In genomic region chr16:11940477-11940876, GRCm38 (mm10) we compare ENCODE assay signal across 9 mouse cellular contexts. TPM values are rescaled to one million over a fixed set of nuclear protein-coding genes. Genes with fewer than 3 reads are reported as not detected.
A peak's percentile ranks its signal among the peaks of the same experiment; 100 is the strongest.
DNase-seq lines count a peak whose midpoint lies in the region; ATAC-seq lines count a peak whose summit lies in the region.
"Had no signal": no experiment of that assay in that cellular context is flagged by ENCODE, and none has a peak within 500 bp of the region (broad histone marks: within the 10 kb centered on the region; RNA-seq: fewer than 3 reads in every experiment).

No protein-coding gene starts in this region.

- intact Hi-C loops in left cerebral cortex, postnatal 10 days (cut with DNase I) = no loop called here

- peak; percentile 41 to 65 for DNase-seq in left cerebral cortex, adult 18-20 months (ENCODE audit: low spot score in 2 of 2)
- no peak for DNase-seq in left cerebral cortex, postnatal 10 days (ENCODE audit: extremely low spot score in 1 of 2, low spot score in 2 of 2)
- DNase-seq in ES-CJ7 (ENCODE audit: low read depth, low spot score) = peak; percentile 18
- peak; percentile 69 for DNase-seq in adrenal gland, postnatal 10 days
- peak; percentile 22 for DNase-seq in embryonic facial prominence, embryonic 10.5 days (ENCODE audit: low spot score)
- peak; percentile 5 to 11 for DNase-seq in layer of hippocampus, postnatal 36 days
- peak; percentile 19 for DNase-seq in retina, postnatal 7 days (ENCODE audit: low read depth, low spot score)

- H3K4me1 ChIP-seq in embryonic facial prominence, embryonic 10.5 days = no peaks in the 10 kb centered on the region
- H3K4me1 ChIP-seq: lung, embryonic 15.5 days had no signal

- ATAC-seq in megakaryocyte, adult 5-6 weeks (ENCODE audit: poor library complexity, severe bottlenecking) = no peak

- no peak overlapping the region for H3K4me3 ChIP-seq in embryonic facial prominence, embryonic 10.5 days
- H3K4me3 ChIP-seq: lung, embryonic 15.5 days had no signal

- no peaks in the 10 kb centered on the region for H3K36me3 ChIP-seq in embryonic facial prominence, embryonic 10.5 days (replicated peaks)
- H3K36me3 ChIP-seq: lung, embryonic 15.5 days had no signal

- peaks cover 4% of the 10 kb centered on the region; the same call in 1 of the 2 replicates for H3K9me3 ChIP-seq in embryonic facial prominence, embryonic 10.5 days
- H3K9me3 ChIP-seq: lung, embryonic 15.5 days had no signal

- H3K27ac ChIP-seq in embryonic facial prominence, embryonic 10.5 days (replicated peaks) = no peak overlapping the region
- H3K27ac ChIP-seq: lung, embryonic 15.5 days had no signal

- H3K27me3 ChIP-seq in embryonic facial prominence, embryonic 10.5 days (replicated peaks; ENCODE audit: low read depth, poor library complexity, severe bottlenecking) = 0 out of 2 replicates have a peak, but pooled peaks cover 6% of the 10 kb centered on the region
- H3K27me3 ChIP-seq: lung, embryonic 15.5 days had no signal

RNA-seq across cellular contexts. Expression of gene Cpped1, which starts 31.2 kb away (rescaled TPM):
- 10 to 100 TPM; 37.1 to 37.8 TPM for total RNA-seq in left cerebral cortex, adult 18-20 months (2021)
- 10 to 100 TPM; 28.3 to 29.4 TPM for total RNA-seq in left cerebral cortex, postnatal 10 days (2021)
- 10 to 100 TPM; 44.8 to 57.1 TPM for total RNA-seq in adrenal gland, postnatal 10 days (2021)
- 15.0 and 15.5 TPM in 2 replicates for polyA plus RNA-seq in embryonic facial prominence, embryonic 10.5 days (2016; fragmentation: Nextera tagmentation; extraction: Ambion mirVana)
- total RNA-seq in layer of hippocampus, postnatal 36 days (2021) = 10 to 100 TPM; 31.0 to 33.1 TPM
- total RNA-seq in megakaryocyte, adult 5-6 weeks (2015) = 12.5 and 15.8 TPM in 2 replicates
- 9.9 and 10.5 TPM in 2 replicates for total RNA-seq in megakaryocyte, adult 5-6 weeks (2017)

RNA-seq across cellular contexts. Expression of gene Shisa9, which starts 43.4 kb away (rescaled TPM):
- 10 to 100 TPM; 55.6 to 58.7 TPM for total RNA-seq in left cerebral cortex, adult 18-20 months (2021)
- 10 to 100 TPM; 66.1 to 69.1 TPM for total RNA-seq in left cerebral cortex, postnatal 10 days (2021)
- 1 to 10 TPM; 2.3 to 3.3 TPM for total RNA-seq in adrenal gland, postnatal 10 days (2021)
- polyA plus RNA-seq in embryonic facial prominence, embryonic 10.5 days (2016; fragmentation: Nextera tagmentation; extraction: Ambion mirVana) = 0.10 and 0.29 TPM in 2 replicates
- 10 to 100 TPM; 51.9 to 57.4 TPM for total RNA-seq in layer of hippocampus, postnatal 36 days (2021)
- not detected in 2 replicates for total RNA-seq in megakaryocyte, adult 5-6 weeks (2015)
- not detected in 2 replicates for total RNA-seq in megakaryocyte, adult 5-6 weeks (2017)

Comparison
In these comparisons a context has a peak if more than half of its experiments do, and no peak if none do; other contexts are left out.
1. DNase-seq: peak in left cerebral cortex, adult 18-20 months (2 of 2), ES-CJ7 (single experiment), adrenal gland, postnatal 10 days (single experiment), embryonic facial prominence, embryonic 10.5 days (single experiment), layer of hippocampus, postnatal 36 days (2 of 2) and retina, postnatal 7 days (single experiment); none in left cerebral cortex, postnatal 10 days (0 of 2).
2. RNA of gene Shisa9, which starts 43.4 kb away (total RNA-seq): 66.1 to 69.1 TPM in left cerebral cortex, postnatal 10 days, 55.6 to 58.7 TPM in left cerebral cortex, adult 18-20 months and 51.9 to 57.4 TPM in layer of hippocampus, postnatal 36 days; 2.3 to 3.3 TPM in adrenal gland, postnatal 10 days and not detected in megakaryocyte, adult 5-6 weeks; every median in the first group is over 10 times any median in the second.